Mouse (Mus musculus): ENCODE results near the gene Nwd2.

- TF ChIP-seq CTCF (IDR thresholded peaks at IDR 0.05; ENCODE audit: insufficient read depth, low read length) (no peak), POLR2A (IDR thresholded peaks at IDR 0.05; ENCODE audit: borderline replicate concordance, extremely low read depth, low read depth, low read length) (no peak)
Observed at GRCm38 (mm10) chr5:63634636-63635035, 14.3 kb upstream of the Nwd2 start.

Data from lung, adult 2 months (tissue).